Mouse (Mus musculus): ENCODE results near the gene Trim31. TPM values are rescaled to one million over a fixed set of nuclear protein-coding genes. Genes with fewer than 3 reads are reported as not detected.

Gene Trim31
- polyA plus RNA-seq, 1 experiment from 2014 or later = not detected

GRCm38 (mm10) chr17:36903651-36904050, 5.7 kb downstream of the Trim31 start:
- TF ChIP-seq CTCF (IDR thresholded peaks at IDR 0.05; ENCODE audit: low read depth) = no peak
- ATAC-seq (replicated peaks; ENCODE audit: low FRiP score, low read depth) (no peak), DNase-seq (ENCODE audit: low spot score) (no peak)
- Histone ChIP-seq H3K36me3 (ENCODE audit: insufficient read depth, low read length) (no peaks in the 10 kb centered on the region), H3K9me3 (replicated peaks; ENCODE audit: low read length) (no peaks in the 10 kb centered on the region), H3K4me1 (replicated peaks; ENCODE audit: insufficient read depth, low read length) (no peaks in the 10 kb centered on the region), H3K9ac (ENCODE audit: low read depth, low read length) (no peak overlapping the region), H3K4me2 (ENCODE audit: low read length) (no peak overlapping the region), H3K27ac (no peak overlapping the region), H3K4me3 (replicated peaks; ENCODE audit: low read depth, low read length) (no peak overlapping the region), H3K27me3 (ENCODE audit: insufficient read depth, low read length) (no peaks in the 10 kb centered on the region)
- 68% methylated on average over 3 of the region's 3 CpGs for WGBS

GRCm38 (mm10) chr17:36908235-36908634, 10.3 kb downstream of the Trim31 start:
- no peak for TF ChIP-seq CTCF (IDR thresholded peaks at IDR 0.05; ENCODE audit: low read depth)
- Histone ChIP-seq H3K27ac (no peak overlapping the region), H3K9ac (ENCODE audit: low read depth, low read length) (no peak overlapping the region), H3K4me3 (replicated peaks; ENCODE audit: low read depth, low read length) (no peak overlapping the region), H3K9me3 (replicated peaks; ENCODE audit: low read length) (no peaks in the 10 kb centered on the region), H3K36me3 (ENCODE audit: insufficient read depth, low read length) (no peaks in the 10 kb centered on the region), H3K4me2 (ENCODE audit: low read length) (no peak overlapping the region), H3K27me3 (ENCODE audit: insufficient read depth, low read length) (no peaks in the 10 kb centered on the region), H3K4me1 (replicated peaks; ENCODE audit: insufficient read depth, low read length) (no peaks in the 10 kb centered on the region)
- DNase-seq (ENCODE audit: low spot score) = no peak
- ATAC-seq (replicated peaks; ENCODE audit: low FRiP score, low read depth) = peak; percentile 43; the same call in 1 of the 2 replicates
- 62% methylated on average over 1 of the region's 1 CpGs for WGBS

- Histone ChIP-seq H3K4me3 (replicated peaks; ENCODE audit: low read depth, low read length) (no peak overlapping the region), H3K4me2 (ENCODE audit: low read length) (no peak overlapping the region), H3K36me3 (ENCODE audit: insufficient read depth, low read length) (no peaks in the 10 kb centered on the region), H3K4me1 (replicated peaks; ENCODE audit: insufficient read depth, low read length) (no peaks in the 10 kb centered on the region), H3K9me3 (replicated peaks; ENCODE audit: low read length) (no peaks in the 10 kb centered on the region), H3K27ac (no peak overlapping the region), H3K9ac (ENCODE audit: low read depth, low read length) (no peak overlapping the region), H3K27me3 (ENCODE audit: insufficient read depth, low read length) (no peaks in the 10 kb centered on the region)
- no peak for TF ChIP-seq CTCF (IDR thresholded peaks at IDR 0.05; ENCODE audit: low read depth)
- DNase-seq (ENCODE audit: low spot score) = no peak
- ATAC-seq (replicated peaks; ENCODE audit: low FRiP score, low read depth) = no peak
- 52% methylated on average over 4 of the region's 4 CpGs for WGBS
Observed at GRCm38 (mm10) chr17:36909802-36910201, 11.9 kb downstream of the Trim31 start.

GRCm38 (mm10) chr17:36912031-36912430, 14.1 kb downstream of the Trim31 start:
- H3K9me3 ChIP-seq (replicated peaks; ENCODE audit: low read length) = no peaks in the 10 kb centered on the region
- no peak for ATAC-seq (replicated peaks; ENCODE audit: low FRiP score, low read depth)
- no peaks in the 10 kb centered on the region for H3K4me1 ChIP-seq (replicated peaks; ENCODE audit: insufficient read depth, low read length)
- H3K9ac ChIP-seq (ENCODE audit: low read depth, low read length) = no peak overlapping the region
- no peaks in the 10 kb centered on the region for H3K36me3 ChIP-seq (ENCODE audit: insufficient read depth, low read length)
- no peak overlapping the region for H3K4me3 ChIP-seq (replicated peaks; ENCODE audit: low read depth, low read length)
- no peak overlapping the region for H3K4me2 ChIP-seq (ENCODE audit: low read length)
- no peak for TF ChIP-seq CTCF (IDR thresholded peaks at IDR 0.05; ENCODE audit: low read depth)
- no peak overlapping the region for H3K27ac ChIP-seq
- no peak for DNase-seq (ENCODE audit: low spot score)
- 60% methylated on average over 2 of the region's 2 CpGs for WGBS
- H3K27me3 ChIP-seq (ENCODE audit: insufficient read depth, low read length) = no peaks in the 10 kb centered on the region

- DNase-seq (ENCODE audit: low spot score) = peak; percentile 82
Observed at GRCm38 (mm10) chr17:36914108-36914507, 16.2 kb downstream of the Trim31 start.

GRCm38 (mm10) chr17:36915076-36915475, 17.2 kb downstream of the Trim31 start:
- Histone ChIP-seq H3K4me1 (replicated peaks; ENCODE audit: insufficient read depth, low read length) (no peaks in the 10 kb centered on the region), H3K9me3 (replicated peaks; ENCODE audit: low read length) (no peaks in the 10 kb centered on the region), H3K9ac (ENCODE audit: low read depth, low read length) (no peak overlapping the region), H3K36me3 (ENCODE audit: insufficient read depth, low read length) (no peaks in the 10 kb centered on the region), H3K4me2 (ENCODE audit: low read length) (no peak overlapping the region), H3K27me3 (ENCODE audit: insufficient read depth, low read length) (no peaks in the 10 kb centered on the region), H3K27ac (no peak overlapping the region), H3K4me3 (replicated peaks; ENCODE audit: low read depth, low read length) (no peak overlapping the region)
- ATAC-seq (replicated peaks; ENCODE audit: low FRiP score, low read depth) (no peak), DNase-seq (ENCODE audit: low spot score) (peak; percentile 64)
- peak; percentile 86 for TF ChIP-seq CTCF (IDR thresholded peaks at IDR 0.05; ENCODE audit: low read depth)
- 12% methylated on average over 9 of the region's 9 CpGs for WGBS

More at GRCm38 (mm10) chr17:36914108-36914507, 16.2 kb downstream of the Trim31 start:
- Histone ChIP-seq H3K4me3 (replicated peaks; ENCODE audit: low read depth, low read length) (no peak overlapping the region), H3K36me3 (ENCODE audit: insufficient read depth, low read length) (no peaks in the 10 kb centered on the region), H3K4me2 (ENCODE audit: low read length) (no peak overlapping the region), H3K4me1 (replicated peaks; ENCODE audit: insufficient read depth, low read length) (no peaks in the 10 kb centered on the region), H3K9me3 (replicated peaks; ENCODE audit: low read length) (no peaks in the 10 kb centered on the region), H3K27ac (no peak overlapping the region), H3K9ac (ENCODE audit: low read depth, low read length) (no peak overlapping the region), H3K27me3 (ENCODE audit: insufficient read depth, low read length) (no peaks in the 10 kb centered on the region)
- WGBS = 22% methylated on average over 2 of the region's 2 CpGs
- no peak for ATAC-seq (replicated peaks; ENCODE audit: low FRiP score, low read depth)
- TF ChIP-seq CTCF (IDR thresholded peaks at IDR 0.05; ENCODE audit: low read depth) = peak; percentile 80

- H3K4me1 ChIP-seq (replicated peaks; ENCODE audit: insufficient read depth, low read length) = no peaks in the 10 kb centered on the region
- no peak overlapping the region for H3K4me2 ChIP-seq (ENCODE audit: low read length)
- H3K4me3 ChIP-seq (replicated peaks; ENCODE audit: low read depth, low read length) = no peak overlapping the region
- TF ChIP-seq CTCF (IDR thresholded peaks at IDR 0.05; ENCODE audit: low read depth) = no peak
- ATAC-seq (replicated peaks; ENCODE audit: low FRiP score, low read depth) (0 out of 2 replicates have a peak, but pooled peaks have one; percentile 29), DNase-seq (ENCODE audit: low spot score) (no peak)
- no peaks in the 10 kb centered on the region for H3K9me3 ChIP-seq (replicated peaks; ENCODE audit: low read length)
- no peaks in the 10 kb centered on the region for H3K36me3 ChIP-seq (ENCODE audit: insufficient read depth, low read length)
- no peaks in the 10 kb centered on the region for H3K27me3 ChIP-seq (ENCODE audit: insufficient read depth, low read length)
- no peak overlapping the region for H3K27ac ChIP-seq
- no peak overlapping the region for H3K9ac ChIP-seq (ENCODE audit: low read depth, low read length)
- WGBS = 26% methylated on average over 15 of the region's 15 CpGs
Observed at GRCm38 (mm10) chr17:36920239-36920638, 22.3 kb downstream of the Trim31 start.

All from kidney, postnatal 0 days (tissue).